Mouse (Mus musculus): Measurements from ENCODE around the gene AC129217.1. TPM values are rescaled to one million over a fixed set of nuclear protein-coding genes. Genes with fewer than 3 reads are reported as not detected.

The AC129217.1 gene
- polyA plus RNA-seq, 1 experiment from 2014 or later = not detected

DNA sequence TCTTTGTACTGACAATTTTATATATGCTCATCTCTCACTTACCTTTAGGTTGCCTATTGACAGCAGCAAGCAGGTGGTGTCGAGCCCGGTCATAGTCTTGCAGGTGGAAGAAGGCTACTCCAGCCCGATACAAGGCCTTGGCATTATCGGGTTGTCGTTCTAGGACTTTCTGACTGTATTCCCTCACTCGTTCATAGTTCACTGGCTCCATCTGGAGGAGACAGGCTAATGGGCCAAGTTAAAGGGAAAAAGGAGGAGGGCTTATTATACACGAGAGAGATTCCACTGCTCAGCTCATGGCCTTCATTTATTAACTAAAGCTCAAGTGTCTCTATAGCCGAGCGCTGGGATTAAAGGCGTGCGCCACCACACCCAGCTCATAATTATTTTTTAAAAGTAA lies 13.8 kb upstream of the AC129217.1 start:
- H3K4me2 ChIP-seq (replicated peaks) = peak overlapping the region; percentile 14; the same call in 1 of the 2 replicates
- peaks cover 43% of the 10 kb centered on the region for H3K36me3 ChIP-seq

DNA sequence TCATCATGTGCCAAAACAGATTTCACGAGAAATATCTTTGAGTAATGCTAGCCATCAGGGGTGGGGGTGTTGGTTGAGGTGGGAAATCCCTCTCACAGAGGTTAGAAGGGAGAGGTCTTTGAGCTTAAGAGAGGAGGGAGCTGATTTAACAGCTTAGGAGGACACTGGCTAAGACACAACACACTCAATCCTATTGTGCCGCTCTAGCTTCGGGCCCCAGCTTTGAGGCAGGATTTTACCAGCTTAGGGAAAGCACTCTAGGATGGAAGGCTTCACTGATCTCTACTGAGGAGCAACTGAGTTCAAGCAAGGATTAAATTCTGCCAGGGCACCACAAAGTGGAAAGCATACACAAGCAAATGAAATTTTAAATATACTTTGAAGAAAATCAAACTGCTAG lies 12.6 kb upstream of the AC129217.1 start:
- H3K4me3 ChIP-seq (replicated peaks) = peak overlapping the region; percentile 9
- H3K27me3 ChIP-seq = no peaks in the 10 kb centered on the region
- peak overlapping the region; percentile 26 for H3K4me2 ChIP-seq (replicated peaks)
- WGBS = 40% methylated on average over 3 of the region's 3 CpGs
- no peak for ATAC-seq
- peaks cover 49% of the 10 kb centered on the region for H3K4me1 ChIP-seq (replicated peaks)
- peak overlapping the region; percentile 50 for H3K9ac ChIP-seq (replicated peaks)
- H3K27ac ChIP-seq = no peak overlapping the region
- H3K36me3 ChIP-seq = peaks cover 33% of the 10 kb centered on the region
- no peaks in the 10 kb centered on the region for H3K9me3 ChIP-seq

More for the DNA sequence above, 13.8 kb upstream of the AC129217.1 start:
- Histone ChIP-seq H3K27me3 (no peaks in the 10 kb centered on the region), H3K9me3 (no peaks in the 10 kb centered on the region), H3K4me3 (replicated peaks) (no peak overlapping the region), H3K9ac (replicated peaks) (peak overlapping the region; percentile 17), H3K27ac (no peak overlapping the region), H3K4me1 (replicated peaks) (peaks cover 39% of the 10 kb centered on the region)
- WGBS = 84% methylated on average over 11 of the region's 11 CpGs
- no peak for ATAC-seq

DNA sequence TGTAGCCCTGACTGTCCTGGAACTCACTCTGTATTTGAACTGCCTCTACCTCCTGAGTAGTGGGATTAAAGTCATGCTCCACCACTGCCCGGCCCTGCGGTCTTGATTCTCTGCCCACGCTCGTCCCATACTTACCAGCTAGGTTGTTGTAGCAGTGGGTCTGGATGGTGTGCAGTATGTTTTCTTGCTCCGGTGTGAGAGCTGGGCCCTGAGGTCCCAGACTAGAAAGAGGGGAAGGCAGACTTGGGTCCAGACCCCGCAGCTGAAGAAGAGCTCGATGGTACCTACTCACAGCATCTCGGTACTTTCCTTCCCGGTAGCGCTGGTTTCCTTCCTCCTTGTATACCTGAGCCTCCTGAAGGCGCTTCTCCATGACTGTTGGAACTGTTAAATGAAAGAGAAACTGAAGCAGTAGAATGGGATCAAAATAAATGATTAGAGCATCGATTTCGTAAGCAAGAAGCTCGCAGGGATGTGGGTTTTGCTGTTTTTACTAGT lies 11.2 kb upstream of the AC129217.1 start:
- Histone ChIP-seq H3K4me3 (replicated peaks) (peak overlapping the region; percentile 81), H3K4me1 (replicated peaks) (peaks cover 62% of the 10 kb centered on the region), H3K36me3 (peaks cover 28% of the 10 kb centered on the region), H3K27me3 (no peaks in the 10 kb centered on the region), H3K9ac (replicated peaks) (peak overlapping the region; percentile 84), H3K4me2 (replicated peaks) (peak overlapping the region; percentile 98), H3K27ac (peak overlapping the region; percentile 96), H3K9me3 (no peaks in the 10 kb centered on the region)
- WGBS = 31% methylated on average over 14 of the region's 14 CpGs
- no peak for ATAC-seq

DNA sequence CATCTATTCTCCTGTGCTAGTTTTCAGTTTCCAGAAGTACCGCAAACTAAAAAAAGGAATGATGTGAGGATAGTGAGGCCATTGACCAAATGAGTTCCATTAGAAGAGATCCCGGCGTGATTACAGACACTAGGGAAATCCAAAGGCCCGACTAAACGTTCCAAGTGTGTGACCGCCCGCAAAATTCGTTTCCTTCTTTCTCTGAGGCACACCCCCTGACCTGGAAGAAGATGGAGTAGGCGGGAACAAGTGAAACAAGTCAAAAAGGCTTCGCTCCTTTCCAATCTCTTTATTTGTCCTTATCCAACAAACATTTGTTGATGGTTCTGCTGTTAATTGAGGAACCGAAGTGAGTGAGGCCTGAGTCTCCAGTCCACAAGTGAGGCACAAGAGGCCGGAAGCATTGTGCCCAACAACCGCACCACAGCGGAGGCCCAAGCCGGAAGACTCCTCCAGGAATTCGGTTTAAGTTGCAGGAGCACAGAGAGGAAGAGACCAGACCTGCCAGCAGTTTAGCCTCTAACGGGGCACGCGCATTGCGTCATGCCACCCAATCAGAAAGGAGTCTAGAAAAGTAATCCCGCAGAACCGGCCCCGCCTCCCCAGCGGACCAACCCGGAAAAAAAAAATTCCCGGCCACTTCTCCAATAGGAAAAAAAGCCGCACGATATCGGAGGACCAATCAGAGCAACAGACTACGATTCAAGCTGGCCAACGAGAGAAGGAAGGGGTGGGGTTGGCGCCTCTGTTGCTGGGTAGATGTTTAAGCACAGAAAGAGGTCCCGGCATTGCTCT lies 10.6 kb upstream of the AC129217.1 start, which contains the start of gene Ttc9c:
Gene Ttc9c, minus strand, starts transcription at position 533 of the 795 bp plus-strand sequence.
- WGBS = under 1% methylated on average over 33 of the region's 33 CpGs
- ATAC-seq = peak; percentile 95
- peaks cover 62% of the 10 kb centered on the region for H3K4me1 ChIP-seq (replicated peaks)

DNA sequence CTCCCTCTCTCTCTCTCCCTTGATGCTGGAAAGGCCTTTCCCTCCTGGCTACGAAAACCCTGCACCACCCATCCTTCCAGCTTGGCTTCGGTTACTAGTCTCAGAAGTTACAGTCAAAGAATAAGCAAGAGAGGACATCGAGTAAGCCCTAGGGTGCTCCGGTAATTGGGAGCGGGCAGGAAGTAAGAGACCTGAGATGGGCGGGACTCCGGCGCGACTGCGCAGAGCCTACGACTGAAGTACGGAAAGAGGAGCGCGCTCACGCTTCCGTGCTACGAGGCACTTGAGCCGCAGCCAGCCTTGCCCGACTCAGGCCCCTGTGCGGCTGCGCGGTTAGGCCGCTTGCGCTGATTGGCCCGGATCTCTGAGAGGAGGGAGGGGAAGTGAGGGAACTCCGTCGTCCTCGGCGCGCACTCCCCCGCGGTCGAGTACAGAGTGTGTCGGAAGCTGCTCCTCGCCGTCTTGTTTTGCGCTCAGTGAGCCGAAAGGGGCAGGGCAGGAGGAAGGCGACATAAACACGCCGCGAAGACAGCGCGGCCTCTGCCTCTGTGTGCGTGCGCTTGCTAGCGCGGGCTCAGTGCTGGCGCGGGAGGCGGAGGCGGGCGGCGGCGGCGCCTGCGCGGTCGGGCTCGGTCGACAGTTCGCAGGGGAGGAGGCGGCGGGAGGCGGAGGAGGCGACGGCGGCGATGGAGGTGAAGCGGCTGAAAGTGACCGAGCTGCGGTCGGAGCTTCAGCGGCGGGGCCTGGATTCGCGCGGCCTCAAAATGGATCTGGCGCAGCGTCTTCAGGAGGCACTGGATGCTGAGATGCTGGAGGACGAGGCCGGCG lies 9.8 kb upstream of the AC129217.1 start, which contains the start of gene Hnrnpul2:
Gene Hnrnpul2, plus strand, starts transcription at position 415 of the 828 bp plus-strand sequence.
- under 1% methylated on average over 82 of the region's 83 CpGs for WGBS
- Histone ChIP-seq H3K4me1 (replicated peaks) (peaks cover 62% of the 10 kb centered on the region), H3K9me3 (no peaks in the 10 kb centered on the region), H3K27me3 (no peaks in the 10 kb centered on the region), H3K4me2 (replicated peaks) (peak within 1 kb of the TSS; percentile 98), H3K9ac (replicated peaks) (peak within 1 kb of the TSS; percentile 93), H3K36me3 (peaks cover 32% of the 10 kb centered on the region), H3K27ac (peak within 1 kb of the TSS; percentile 96), H3K4me3 (replicated peaks) (peak within 1 kb of the TSS; percentile 81)
- peak; percentile 97 for ATAC-seq

More for the DNA sequence above, 10.6 kb upstream of the AC129217.1 start, which contains the start of gene Ttc9c:
- H3K27ac ChIP-seq = peak within 1 kb of the TSS; percentile 96
- H3K4me2 ChIP-seq (replicated peaks) = peak within 1 kb of the TSS; percentile 98
- no peaks in the 10 kb centered on the region for H3K27me3 ChIP-seq
- H3K9me3 ChIP-seq = no peaks in the 10 kb centered on the region
- H3K9ac ChIP-seq (replicated peaks) = peak within 1 kb of the TSS; percentile 93
- H3K4me3 ChIP-seq (replicated peaks) = peak within 1 kb of the TSS; percentile 81
- peaks cover 30% of the 10 kb centered on the region for H3K36me3 ChIP-seq

DNA sequence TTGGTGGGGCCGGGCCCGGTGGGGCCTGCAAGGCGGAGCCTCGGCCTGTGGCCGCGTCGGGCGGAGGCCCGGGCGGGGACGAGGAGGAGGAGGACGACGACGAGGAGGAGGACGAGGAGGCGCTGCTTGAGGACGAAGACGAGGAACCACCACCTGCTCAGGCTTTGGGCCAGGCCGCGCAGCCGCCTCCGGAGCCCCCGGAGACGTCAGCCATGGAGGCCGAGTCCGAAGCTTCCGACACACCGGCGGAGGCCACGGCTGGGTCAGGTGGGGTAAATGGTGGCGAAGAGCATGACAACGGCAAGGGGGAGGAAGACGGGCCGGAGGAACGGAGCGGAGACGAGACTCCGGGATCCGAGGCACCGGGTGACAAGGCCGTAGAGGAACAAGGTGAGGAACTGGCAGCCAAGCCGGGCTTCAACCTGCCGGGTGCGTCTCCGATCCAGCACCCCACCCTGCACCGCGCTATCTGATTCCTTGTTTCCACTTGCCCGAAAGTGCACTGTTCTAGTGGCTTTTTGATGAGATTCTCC lies 9.1 kb upstream of the AC129217.1 start:
- H3K9me3 ChIP-seq = no peaks in the 10 kb centered on the region
- peaks cover 58% of the 10 kb centered on the region for H3K4me1 ChIP-seq (replicated peaks)
- under 1% methylated on average over 48 of the region's 48 CpGs for WGBS
- H3K27ac ChIP-seq = peak overlapping the region; percentile 96
- peak overlapping the region; percentile 81 for H3K4me3 ChIP-seq (replicated peaks)
- no peaks in the 10 kb centered on the region for H3K27me3 ChIP-seq
- peaks cover 33% of the 10 kb centered on the region for H3K36me3 ChIP-seq
- peak overlapping the region; percentile 98 for H3K4me2 ChIP-seq (replicated peaks)
- ATAC-seq = no peak; the same call in 1 of the 2 replicates
- H3K9ac ChIP-seq (replicated peaks) = peak overlapping the region; percentile 93

DNA sequence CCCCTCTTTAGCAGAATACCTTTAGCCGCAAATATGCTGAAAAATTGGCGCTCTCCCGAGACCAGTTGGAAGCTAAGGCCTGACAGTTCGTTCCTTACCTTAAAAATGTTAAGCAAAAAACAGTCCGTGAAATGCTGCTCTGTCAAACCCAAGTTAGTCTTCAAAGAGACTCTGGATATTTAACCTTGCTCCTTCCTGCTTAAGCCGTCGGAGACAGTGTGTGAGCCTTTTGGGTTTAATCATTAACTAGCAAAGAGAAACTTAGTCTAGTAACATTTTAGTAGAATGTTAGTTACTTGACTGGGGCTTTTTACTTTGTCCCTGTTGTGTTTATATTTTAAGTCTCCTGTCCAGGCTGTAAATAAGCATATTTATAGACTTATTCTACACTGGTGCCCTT lies 8.4 kb upstream of the AC129217.1 start:
- Histone ChIP-seq H3K27ac (peak overlapping the region; percentile 96), H3K4me2 (replicated peaks) (peak overlapping the region; percentile 98), H3K4me1 (replicated peaks) (peaks cover 52% of the 10 kb centered on the region), H3K9ac (replicated peaks) (peak overlapping the region; percentile 93), H3K36me3 (peaks cover 34% of the 10 kb centered on the region), H3K9me3 (no peaks in the 10 kb centered on the region), H3K27me3 (no peaks in the 10 kb centered on the region), H3K4me3 (replicated peaks) (peak overlapping the region; percentile 81)
- ATAC-seq = no peak
- WGBS = 4% methylated on average over 7 of the region's 7 CpGs

DNA sequence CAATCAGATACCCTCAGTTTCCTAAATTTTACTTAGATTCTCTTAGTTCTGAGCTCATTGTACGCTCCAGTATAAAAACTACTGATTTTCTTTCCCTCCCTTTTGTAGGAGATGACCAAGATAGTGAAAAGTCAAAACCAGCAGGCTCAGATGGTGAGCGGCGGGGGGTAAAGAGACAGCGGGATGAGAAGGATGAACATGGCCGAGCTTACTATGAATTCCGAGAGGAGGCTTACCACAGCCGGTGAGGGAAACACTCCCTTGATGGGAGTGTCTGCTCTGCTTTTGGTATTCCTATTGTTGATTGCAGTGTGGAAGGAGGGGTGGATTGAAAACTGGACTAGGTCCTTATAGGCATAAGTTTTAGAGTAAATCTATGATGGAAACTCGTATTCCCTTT lies 6.9 kb upstream of the AC129217.1 start:
- Histone ChIP-seq H3K4me1 (replicated peaks) (peaks cover 36% of the 10 kb centered on the region), H3K36me3 (peaks cover 49% of the 10 kb centered on the region), H3K27ac (no peak overlapping the region), H3K9ac (replicated peaks) (peak overlapping the region; percentile 93), H3K27me3 (no peaks in the 10 kb centered on the region), H3K9me3 (no peaks in the 10 kb centered on the region), H3K4me2 (replicated peaks) (peak overlapping the region; percentile 98), H3K4me3 (replicated peaks) (peak overlapping the region; percentile 81)
- 63% methylated on average over 8 of the region's 8 CpGs for WGBS
- ATAC-seq = no peak

DNA sequence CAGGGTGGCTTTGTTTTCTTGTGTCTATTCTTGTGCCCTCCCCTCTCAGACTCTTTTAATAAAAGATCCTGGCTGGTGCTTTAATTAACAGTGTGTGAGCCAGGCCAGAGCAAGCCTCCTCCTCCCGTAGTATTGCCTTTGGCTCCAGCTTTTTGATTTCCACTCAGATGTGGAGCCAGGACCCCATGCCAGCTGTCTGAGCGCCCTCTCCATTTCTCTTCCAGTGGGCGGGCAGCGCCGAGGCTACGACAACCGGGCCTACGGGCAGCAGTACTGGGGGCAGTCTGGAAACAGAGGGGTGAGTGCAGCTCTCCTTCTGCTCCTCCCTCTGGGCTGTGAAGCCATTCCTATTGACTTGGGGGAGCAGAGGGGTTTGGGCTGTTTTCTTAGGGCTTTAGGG lies 1.1 kb downstream of the AC129217.1 start:
- Histone ChIP-seq H3K4me1 (replicated peaks) (no peaks in the 10 kb centered on the region), H3K36me3 (peaks cover 98% of the 10 kb centered on the region), H3K4me2 (replicated peaks) (no peak overlapping the region), H3K27me3 (no peaks in the 10 kb centered on the region), H3K4me3 (replicated peaks) (no peak overlapping the region), H3K27ac (no peak overlapping the region), H3K9me3 (no peaks in the 10 kb centered on the region), H3K9ac (replicated peaks) (no peak overlapping the region)
- WGBS = 91% methylated on average over 8 of the region's 8 CpGs
- no peak for ATAC-seq

DNA sequence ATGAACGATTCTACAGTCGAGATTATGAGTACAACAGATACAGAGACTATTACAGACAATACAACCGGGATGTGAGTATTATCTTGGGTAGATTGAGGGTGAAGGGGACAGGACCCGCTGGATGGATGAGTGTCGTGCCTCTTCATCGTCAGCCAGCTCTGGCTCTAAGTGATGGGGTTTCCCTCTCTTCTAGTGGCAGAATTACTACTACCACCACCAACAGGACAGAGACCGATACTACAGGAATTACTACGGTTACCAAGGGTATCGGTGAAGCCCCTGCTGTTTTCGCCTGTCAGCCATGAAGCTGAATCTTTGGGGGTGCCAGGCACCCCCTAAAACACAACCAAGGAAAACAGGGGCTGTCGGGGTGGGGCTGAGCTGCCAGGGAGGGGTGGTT lies 1.7 kb downstream of the AC129217.1 start:
- Histone ChIP-seq H3K27me3 (no peaks in the 10 kb centered on the region), H3K9ac (replicated peaks) (no peak overlapping the region), H3K4me1 (replicated peaks) (no peaks in the 10 kb centered on the region), H3K9me3 (no peaks in the 10 kb centered on the region), H3K4me3 (replicated peaks) (no peak overlapping the region), H3K36me3 (peaks cover 94% of the 10 kb centered on the region), H3K27ac (no peak overlapping the region), H3K4me2 (replicated peaks) (no peak overlapping the region)
- ATAC-seq = no peak
- 84% methylated on average over 11 of the region's 11 CpGs for WGBS

DNA sequence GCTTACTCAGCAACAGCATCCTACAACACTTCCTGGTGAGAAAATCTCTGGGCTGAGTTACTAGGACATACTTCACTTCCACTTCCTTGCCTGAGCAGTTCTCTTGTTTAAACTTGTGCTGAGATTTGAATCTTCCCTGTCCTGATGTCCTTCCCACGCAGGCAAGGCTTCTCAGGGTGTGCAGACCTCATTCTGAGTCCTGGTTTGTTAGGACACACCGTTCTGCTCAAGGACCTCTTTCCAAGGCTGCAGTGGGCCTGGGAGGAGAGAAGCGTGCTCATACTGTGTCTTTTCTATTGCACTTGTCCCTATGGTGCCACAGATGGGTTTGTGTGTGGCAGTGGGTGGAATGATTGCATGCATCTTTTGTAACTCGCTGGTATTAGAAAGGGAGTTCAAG lies 3.4 kb downstream of the AC129217.1 start:
- peaks cover 6% of the 10 kb centered on the region for H3K4me1 ChIP-seq (replicated peaks)
- H3K27me3 ChIP-seq = no peaks in the 10 kb centered on the region
- H3K36me3 ChIP-seq = peaks cover 77% of the 10 kb centered on the region
- no peaks in the 10 kb centered on the region for H3K9me3 ChIP-seq
- H3K27ac ChIP-seq = no peak overlapping the region
- ATAC-seq = no peak
- no peak overlapping the region for H3K4me3 ChIP-seq (replicated peaks)
- 92% methylated on average over 4 of the region's 4 CpGs for WGBS
- no peak overlapping the region for H3K4me2 ChIP-seq (replicated peaks)
- H3K9ac ChIP-seq (replicated peaks) = no peak overlapping the region

All from midbrain, embryonic 13.5 days (tissue).